33 mouse cellular contexts compared by ENCODE assay signal in the genomic region with DNA sequence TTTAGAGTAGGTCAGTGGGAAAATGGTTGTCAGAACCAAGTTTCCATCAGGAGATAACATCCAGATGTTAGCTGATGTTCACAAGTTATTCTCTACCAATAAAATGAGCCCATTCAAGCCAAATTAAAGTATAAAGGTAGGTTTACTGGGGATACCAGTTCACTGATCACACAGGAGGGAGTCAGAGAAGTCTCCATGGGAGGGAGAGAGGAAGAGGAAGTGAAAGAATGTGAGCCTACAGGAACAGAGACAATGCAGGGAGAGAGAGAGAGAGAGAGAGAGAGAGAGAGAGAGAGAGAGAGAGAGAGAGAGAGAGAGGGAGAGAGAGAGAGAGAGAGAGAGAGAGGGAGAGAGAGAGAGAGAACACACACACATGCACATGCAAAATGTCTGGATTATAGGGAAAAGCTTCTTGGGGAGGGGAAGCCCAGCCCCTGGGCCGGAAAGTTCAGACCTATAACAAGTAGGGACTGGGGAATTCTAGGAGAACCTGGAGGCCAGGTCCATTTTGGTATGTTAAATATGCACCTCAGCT. TPM values are rescaled to one million over a fixed set of nuclear protein-coding genes. Genes with fewer than 3 reads are reported as not detected.
"Had no signal": no experiment of that assay in that cellular context is flagged by ENCODE, and none has a peak within 500 bp of the region (broad histone marks: within the 10 kb centered on the region; RNA-seq: fewer than 3 reads in every experiment).

No protein-coding gene starts in this region.

- H3K9me3 ChIP-seq: heart, embryonic 13.5 days; heart, embryonic 15.5 days; hindbrain, embryonic 13.5 days; hindbrain, embryonic 15.5 days; kidney, embryonic 15.5 days; limb, embryonic 10.5 days; limb, embryonic 12.5 days; liver, embryonic 12.5 days had no signal

- H3K27me3 ChIP-seq: heart, embryonic 13.5 days; heart, embryonic 15.5 days; hindbrain, embryonic 13.5 days; hindbrain, embryonic 15.5 days; kidney, embryonic 15.5 days; limb, embryonic 12.5 days; liver, embryonic 12.5 days had no signal

- H3K4me1 ChIP-seq: heart, embryonic 13.5 days; heart, embryonic 15.5 days; hindbrain, embryonic 13.5 days; hindbrain, embryonic 15.5 days; kidney, embryonic 15.5 days; limb, embryonic 10.5 days; limb, embryonic 12.5 days; liver, embryonic 12.5 days had no signal

- ATAC-seq: intestine, postnatal 0 days; liver, embryonic 12.5 days had no signal

- H3K36me3 ChIP-seq: heart, embryonic 13.5 days; heart, embryonic 15.5 days; hindbrain, embryonic 13.5 days; hindbrain, embryonic 15.5 days; kidney, embryonic 15.5 days; limb, embryonic 10.5 days; limb, embryonic 12.5 days; liver, embryonic 12.5 days had no signal

- H3K9ac ChIP-seq: heart, embryonic 13.5 days; heart, embryonic 15.5 days; hindbrain, embryonic 13.5 days; hindbrain, embryonic 15.5 days; kidney, embryonic 15.5 days; limb, embryonic 12.5 days; liver, embryonic 12.5 days; liver, embryonic 14.5 days had no signal

- H3K4me3 ChIP-seq: gastrocnemius, adult 2 months; heart, adult 2 months; heart, embryonic 13.5 days; heart, embryonic 15.5 days; hindbrain, embryonic 13.5 days; hindbrain, embryonic 15.5 days; kidney, embryonic 15.5 days; left cerebral cortex, adult 2 months; limb, embryonic 10.5 days; limb, embryonic 12.5 days; liver, embryonic 12.5 days had no signal

- H3K27ac ChIP-seq: gastrocnemius, adult 2 months; heart, adult 2 months; heart, embryonic 13.5 days; heart, embryonic 15.5 days; hindbrain, embryonic 13.5 days; hindbrain, embryonic 15.5 days; kidney, embryonic 15.5 days; kidney, postnatal 0 days; left cerebral cortex, adult 2 months; limb, embryonic 10.5 days; limb, embryonic 12.5 days; liver, embryonic 12.5 days; liver, embryonic 14.5 days had no signal

- DNase-seq: gastrocnemius, adult 2 months; gastrocnemius, postnatal 10 days; gastrocnemius, postnatal 25 days; heart, adult 11 months; heart, adult 2 months; heart, postnatal 14 days; heart, postnatal 36 days; kidney, adult 2 months; kidney, adult 9 months; kidney, postnatal 14 days; kidney, postnatal 36 days; liver had no signal

- H3K4me2 ChIP-seq: heart, embryonic 11.5 days; heart, embryonic 13.5 days; heart, embryonic 15.5 days; hindbrain, embryonic 13.5 days; hindbrain, embryonic 15.5 days; kidney, embryonic 15.5 days; limb, embryonic 12.5 days; liver, embryonic 12.5 days had no signal

RNA-seq across cellular contexts. Expression of a gene that starts 15.4 kb away (rescaled TPM):
- total RNA-seq: gastrocnemius, adult 2 months; gastrocnemius, postnatal 10 days; gastrocnemius, postnatal 25 days; gastrocnemius, postnatal 4 days; heart, adult 2 months; heart, postnatal 14 days; heart, postnatal 36 days; layer of hippocampus, adult 18-20 months; layer of hippocampus, adult 8-10 months; layer of hippocampus, postnatal 10 days; layer of hippocampus, postnatal 25 days; left cerebral cortex, adult 2 months; left cerebral cortex, postnatal 14 days; left cerebral cortex, postnatal 36 days had no signal
- polyA plus RNA-seq: heart, embryonic 11.5 days; heart, embryonic 15.5 days; hindbrain, embryonic 11.5 days; hindbrain, embryonic 13.5 days; hindbrain, embryonic 15.5 days; kidney, postnatal 0 days; limb, embryonic 10.5 days; limb, embryonic 12.5 days had no signal
